Mouse (Mus musculus) ES-Bruce4 (cell line): ENCODE results near the gene Pnpla5.

Experiments
- CTCF ChIP-seq: IDR thresholded peaks from one replicate; pipeline ENCODE4 v1.8.1; 2011; ENCODE audit warnings: low read depth, low read length
- EP300 ChIP-seq: IDR thresholded peaks from 2 replicates; pipeline ENCODE4 v1.6.1; 2011; ENCODE audit warnings: low read depth, low read length; ENCODE audit not compliant: insufficient read depth
- POLR2A ChIP-seq: IDR thresholded peaks from one replicate; pipeline ENCODE4 v1.8.1; 2011; ENCODE audit warnings: low read length; ENCODE audit not compliant: insufficient read depth

DNA sequence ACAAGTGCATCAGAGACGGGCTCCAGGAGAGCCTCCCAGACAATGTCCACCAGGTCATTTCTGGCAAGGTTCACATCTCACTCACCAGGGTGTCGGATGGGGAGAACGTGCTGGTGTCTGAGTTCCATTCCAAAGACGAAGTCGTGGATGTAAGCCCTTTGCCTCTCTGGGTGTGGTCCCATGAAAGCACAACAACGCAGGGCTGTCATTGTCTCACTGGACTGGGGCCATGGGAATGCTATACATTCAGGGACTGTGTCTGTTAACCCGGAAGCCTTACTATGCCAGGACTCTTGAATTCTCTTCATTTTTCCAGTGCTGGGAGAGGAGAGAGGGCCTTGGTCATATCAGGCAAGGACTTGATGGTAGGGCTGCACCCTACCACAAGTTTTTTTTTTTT, 48.2 kb upstream of the Pnpla5 start:
- TF ChIP-seq CTCF (no peak), POLR2A (no peak), EP300 (no peak)
